Mouse (Mus musculus) c-Kit-positive CD71-positive TER-119-negative erythroid progenitor cells, embryonic 14.5 days (primary cell): ENCODE measurements at regions not wholly inside any gene's neighbourhood (a gene's known extent, or its start where the extent isn't known, plus 50 kb on each side); places are given as distances from the start of the nearest gene placed in this dataset.

ENCODE experiments used
- DNase-seq: peaks from one replicate; pipeline ENCODE4 v3.0.0-alpha.2; 2013; ENCODE audit warnings: low read depth

DNA sequence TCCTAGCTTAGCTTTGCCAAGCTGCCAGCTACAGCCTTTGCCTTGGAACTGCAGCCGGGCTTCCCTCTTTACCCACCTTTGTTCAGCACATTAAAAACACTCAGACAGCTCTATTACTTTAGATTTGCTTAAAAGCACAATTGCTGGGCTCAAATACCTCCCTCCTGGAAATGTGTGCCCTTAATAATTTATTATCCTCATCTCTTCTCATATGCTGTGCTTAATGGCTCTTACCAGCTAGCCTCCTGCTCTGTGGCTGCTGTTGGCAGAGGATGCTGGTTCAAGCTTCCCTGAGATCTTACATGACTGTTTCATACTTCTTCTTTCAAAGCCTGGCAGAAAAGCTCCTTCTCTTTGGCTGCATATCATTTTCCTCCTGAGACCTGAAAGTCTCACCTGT is 378.1 kb upstream of the Cdh19 start:
- no peak for DNase-seq

DNA sequence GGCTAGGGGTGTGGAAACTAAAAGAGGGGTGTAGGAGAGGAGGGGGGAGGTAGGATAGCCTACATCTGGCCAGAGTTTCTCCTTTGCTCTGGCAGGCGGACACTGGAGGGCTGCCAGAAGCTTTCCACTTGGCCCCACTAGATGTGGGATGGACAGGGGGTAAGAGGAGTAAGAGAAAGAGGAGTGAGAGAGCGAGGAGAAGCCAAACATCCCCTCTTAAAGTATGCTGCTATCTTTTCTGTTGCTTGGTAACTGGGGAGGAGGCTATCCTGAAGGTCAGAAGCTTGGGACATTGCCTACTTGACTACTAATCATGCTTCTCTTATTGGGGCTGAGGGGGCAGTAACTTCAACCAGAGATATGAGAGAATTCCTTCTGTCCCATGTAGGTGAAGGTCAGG is 360.5 kb upstream of the Cdh19 start:
- no peak for DNase-seq

DNA sequence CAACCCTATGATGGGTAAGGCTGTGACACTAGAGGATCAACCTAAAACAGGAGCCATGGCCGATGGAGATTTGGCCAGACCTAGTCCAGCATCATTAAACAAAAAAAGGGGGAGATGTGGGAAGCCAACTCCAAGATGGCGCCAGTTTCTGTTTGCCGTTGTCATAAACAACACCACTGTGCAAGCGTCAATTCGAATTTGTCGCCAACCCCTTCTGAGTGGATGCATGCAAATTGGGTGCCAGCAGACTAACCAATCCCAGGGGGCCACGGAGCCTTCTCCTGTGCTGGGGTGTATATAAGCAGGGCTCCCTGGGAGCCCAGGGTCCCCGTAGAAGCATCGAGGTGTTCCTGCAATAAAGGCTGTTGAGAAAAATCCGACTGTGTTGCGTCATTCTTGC is 324.9 kb upstream of the Cdh19 start:
- no peak for DNase-seq

DNA sequence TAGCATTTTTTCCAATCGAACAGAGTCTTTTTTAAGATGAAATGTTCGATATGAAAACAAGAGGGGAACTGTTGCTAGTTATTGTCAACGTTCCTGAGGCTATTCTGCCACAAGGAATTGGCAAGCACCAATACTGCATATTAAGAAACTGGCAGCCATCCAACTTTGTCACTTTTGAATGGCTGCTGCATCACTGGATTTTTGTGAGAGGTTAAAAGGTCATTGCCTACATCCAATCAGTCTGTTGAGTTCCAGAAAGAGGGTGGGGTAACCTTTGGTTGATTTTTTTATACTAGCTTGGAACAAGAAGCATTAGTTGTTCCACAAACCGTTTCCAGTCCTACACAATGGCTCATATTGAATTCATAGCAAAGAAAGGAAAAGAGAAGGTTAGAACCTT is 309.0 kb upstream of the Cdh19 start:
- DNase-seq = no peak

DNA sequence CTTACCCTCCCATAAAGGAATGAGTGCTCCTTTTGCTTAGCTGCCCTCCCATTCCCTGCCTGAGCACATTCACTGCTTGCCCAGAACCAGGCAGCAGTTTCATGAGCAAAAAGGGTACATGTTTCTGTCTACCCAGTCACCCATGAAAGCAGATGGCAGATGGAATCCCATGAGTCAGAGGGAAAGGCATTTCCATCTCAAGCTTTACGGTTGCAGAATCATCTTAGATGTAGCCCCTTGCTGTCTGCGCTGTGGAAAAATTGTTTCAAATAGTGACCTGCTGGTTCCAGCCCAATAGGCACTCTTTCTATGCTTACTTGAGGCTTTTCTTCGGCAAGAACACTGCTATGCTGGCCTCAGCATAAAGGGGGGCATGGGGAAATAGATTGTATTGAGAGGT is 308.5 kb upstream of the Cdh19 start:
- no peak for DNase-seq

DNA sequence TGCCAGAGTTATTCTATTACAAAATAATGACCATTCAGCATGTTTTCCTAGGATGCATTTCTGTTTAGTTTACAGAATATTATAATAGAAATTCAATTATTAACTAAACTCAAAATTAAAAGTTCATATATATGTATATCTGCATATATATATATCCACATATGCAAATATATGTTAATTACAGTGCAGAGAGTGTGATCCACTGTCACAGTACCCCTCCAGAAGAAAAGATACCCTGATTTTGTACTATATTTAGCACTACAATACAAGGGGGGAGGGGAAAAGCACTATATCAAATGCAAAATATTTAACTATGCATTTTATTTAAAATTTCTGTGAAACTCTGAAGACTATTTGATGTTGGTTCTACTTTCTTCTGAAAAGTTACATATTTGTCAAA is 265.4 kb upstream of the Cdh19 start:
- DNase-seq = no peak

DNA sequence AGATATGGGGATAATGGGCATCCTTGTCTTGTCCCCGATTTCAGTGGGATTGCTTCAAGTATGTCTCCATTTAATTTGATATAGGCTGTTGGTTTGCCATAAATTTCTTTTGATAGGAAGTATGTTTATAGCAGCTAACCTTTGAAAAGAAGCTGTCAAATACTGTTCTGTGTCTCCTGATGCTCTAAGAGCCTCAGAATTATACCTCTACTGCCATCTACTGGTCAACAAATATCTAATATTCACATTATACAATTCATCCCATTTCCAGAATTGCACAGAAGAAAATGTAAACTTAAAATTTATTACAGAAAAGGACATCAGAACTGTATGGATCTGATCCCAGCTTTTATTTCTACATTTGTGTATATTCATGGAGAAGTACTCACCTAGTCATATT is 265.0 kb upstream of the Cdh19 start:
- DNase-seq = peak; percentile 0
